Mouse (Mus musculus): Measurements from ENCODE around the gene Nav3. TPM values are rescaled to one million over a fixed set of nuclear protein-coding genes. Genes with fewer than 3 reads are reported as not detected.
A peak's percentile ranks its signal among the peaks of the same experiment; 100 is the strongest.

Gene Nav3
- 0.76 and 0.88 TPM in 2 replicates for polyA plus RNA-seq (2012; rRNA removed)

DNA sequence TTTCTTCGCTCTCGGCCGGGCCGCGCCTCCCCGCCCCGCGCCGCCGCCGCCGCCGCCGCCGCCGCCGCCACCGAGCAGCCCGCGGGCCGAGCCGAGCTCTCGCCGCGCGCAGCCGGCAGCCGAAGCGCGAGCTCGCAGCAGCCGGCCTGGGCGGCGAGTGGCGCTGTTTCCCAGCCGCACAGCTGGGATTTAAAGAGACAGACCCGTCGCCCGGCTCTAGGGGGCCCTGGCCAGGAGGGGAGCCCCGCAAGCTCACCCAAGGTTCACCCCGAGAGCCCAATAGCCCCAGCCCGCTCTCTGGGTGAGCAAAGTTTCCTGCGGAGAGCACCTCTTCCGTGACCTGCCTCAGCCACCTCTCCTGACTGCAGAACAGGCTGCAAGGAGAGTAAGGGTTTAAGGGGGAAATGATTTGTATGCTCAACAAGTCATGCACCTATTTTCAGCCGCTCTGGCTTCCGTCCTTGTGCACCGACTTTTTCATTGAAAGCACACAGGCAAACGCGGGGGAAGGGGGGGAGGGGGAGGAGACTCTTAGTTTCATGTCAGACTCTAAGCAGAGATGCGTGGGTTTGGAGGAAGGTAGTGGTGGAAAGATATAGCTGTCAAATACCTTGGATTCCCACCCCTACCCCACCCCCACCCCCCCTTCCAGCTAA is at the start of gene Nav3:
Gene Nav3, minus strand, starts transcription at position 367 of the 656 bp plus-strand sequence.
- DNase-seq (ENCODE audit: low spot score) = peak; percentile 38

- DNase-seq (ENCODE audit: low spot score) = no peak
These were observed 29.3 kb upstream of the Nav3 start for GRCm38 (mm10) chr10:110485306-110485705.

DNA sequence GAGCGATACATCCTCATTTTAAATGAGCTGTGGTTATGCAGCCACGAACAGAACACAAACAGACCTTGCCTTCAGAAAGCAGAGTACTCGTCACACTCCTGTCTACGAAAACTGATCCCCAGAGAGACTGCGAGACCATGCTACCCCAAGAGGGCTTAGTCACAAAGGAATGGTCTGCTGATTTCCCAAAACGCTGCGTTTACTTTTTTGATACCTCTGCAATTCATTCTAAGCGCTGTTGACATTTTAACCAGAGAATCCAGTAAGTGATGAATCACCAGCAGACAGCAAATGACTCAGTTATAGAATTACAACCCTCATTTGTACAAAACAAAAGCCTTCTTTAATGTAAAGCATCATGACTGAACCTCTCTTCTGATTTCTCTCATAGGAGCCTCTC is 28.8 kb upstream of the Nav3 start:
- no peak for DNase-seq (ENCODE audit: low spot score)

- no peak for DNase-seq (ENCODE audit: low spot score)
These were observed 23.2 kb upstream of the Nav3 start for GRCm38 (mm10) chr10:110479189-110479588.

DNA sequence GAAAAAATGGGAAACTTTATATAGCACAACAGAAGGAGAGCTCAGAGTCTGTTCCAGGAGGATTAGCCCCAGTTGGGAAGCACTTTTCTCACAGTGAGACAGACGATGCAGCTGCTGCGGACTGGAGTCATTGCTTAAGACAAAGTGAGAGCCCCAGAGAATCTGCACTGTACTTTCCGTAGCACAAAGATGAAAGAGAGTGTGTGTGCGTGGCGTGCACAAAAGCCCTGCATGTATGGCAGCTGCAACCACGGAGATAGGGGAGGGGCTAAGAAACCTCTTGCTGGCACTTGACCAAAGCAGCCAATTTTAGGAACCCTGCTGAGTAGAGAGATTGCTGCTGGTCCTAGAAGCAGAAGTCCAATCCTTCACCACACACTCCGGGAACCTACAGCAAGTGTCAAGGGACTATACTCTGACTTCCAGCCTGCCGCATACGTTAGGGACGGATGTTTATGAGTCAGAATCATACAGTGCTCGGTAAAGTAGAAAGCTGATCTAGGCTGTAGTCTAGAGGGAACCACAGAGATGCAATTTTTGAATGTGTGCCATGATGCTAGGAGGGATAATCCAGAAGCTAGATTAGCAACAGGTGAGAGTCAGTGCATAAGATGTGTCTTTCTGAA is 21.8 kb upstream of the Nav3 start:
- DNase-seq (ENCODE audit: low spot score) = no peak

DNA sequence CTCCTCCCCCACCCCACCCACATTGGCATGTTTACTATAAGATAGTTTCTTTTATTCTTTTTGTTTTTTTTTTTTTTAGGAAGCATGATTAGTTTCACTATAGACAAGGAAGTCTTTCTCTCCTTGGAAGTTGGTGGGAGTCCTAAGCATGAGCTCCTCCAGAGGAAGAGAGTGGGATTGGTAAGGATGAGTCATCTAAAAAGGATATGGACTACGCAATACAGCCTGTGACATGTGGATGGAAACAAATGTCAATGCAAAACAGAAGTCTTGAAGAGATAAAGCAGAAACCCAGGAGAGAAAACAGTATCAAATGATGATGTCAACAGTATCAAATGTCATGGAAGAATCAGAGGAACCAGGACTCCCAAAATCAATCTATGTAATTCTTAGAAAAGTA is 18.1 kb upstream of the Nav3 start:
- no peak for DNase-seq (ENCODE audit: low spot score)

GRCm38 (mm10) chr10:110469445-110469844 is 13.4 kb upstream of the Nav3 start:
- no peak for DNase-seq (ENCODE audit: low spot score)

- no peak for DNase-seq (ENCODE audit: low spot score)
These were observed 754 bp downstream of the Nav3 start for GRCm38 (mm10) chr10:110455063-110455837.

- no peak for DNase-seq (ENCODE audit: low spot score)
These were observed 2.4 kb downstream of the Nav3 start for GRCm38 (mm10) chr10:110453566-110453965.

- no peak for DNase-seq (ENCODE audit: low spot score)
These were observed 15.6 kb downstream of the Nav3 start for GRCm38 (mm10) chr10:110440396-110440795.

DNA sequence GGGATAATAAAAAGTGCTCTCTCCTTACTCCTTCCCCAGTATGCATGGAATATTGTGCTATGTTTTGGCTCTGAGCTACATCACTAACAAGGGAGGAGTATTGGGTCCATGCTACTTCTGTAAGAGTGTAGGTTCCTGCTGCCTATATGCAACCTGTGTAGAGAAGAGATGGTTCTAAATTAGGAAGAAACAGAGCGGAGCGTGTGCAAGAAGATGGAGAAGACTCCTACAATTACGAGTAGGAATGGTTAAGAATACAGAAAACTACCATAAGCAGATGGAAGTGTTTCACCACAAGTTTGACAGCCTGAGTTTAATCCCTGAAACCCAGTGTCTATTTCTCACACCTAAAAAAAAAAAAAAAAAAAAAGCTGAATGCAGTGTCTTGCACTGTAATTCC is 24.9 kb downstream of the Nav3 start:
- DNase-seq (ENCODE audit: low spot score) = no peak

DNA sequence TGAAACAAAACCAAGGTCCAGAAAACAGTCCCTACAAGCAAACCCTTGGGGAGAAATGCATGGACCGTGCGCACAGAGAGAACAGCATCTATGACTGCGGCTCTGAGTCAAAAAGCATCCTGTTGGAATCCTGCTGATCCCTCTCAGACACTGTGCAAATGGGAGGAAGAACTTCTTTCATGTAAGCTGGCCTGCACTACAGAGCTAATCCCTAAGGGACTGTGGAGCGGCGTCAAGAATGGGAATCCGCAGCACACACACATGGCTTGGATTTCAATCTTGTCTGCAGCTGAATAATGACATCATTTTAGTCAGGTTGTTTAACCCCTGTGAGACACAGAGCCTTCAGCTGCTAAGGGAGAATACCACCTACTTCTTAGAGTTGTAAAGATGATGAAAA is 26.4 kb downstream of the Nav3 start:
- no peak for DNase-seq (ENCODE audit: low spot score)

- no peak for DNase-seq (ENCODE audit: low spot score)
These were observed 27.0 kb downstream of the Nav3 start for GRCm38 (mm10) chr10:110429052-110429451.

- no peak for DNase-seq (ENCODE audit: low spot score)
These were observed 34.5 kb downstream of the Nav3 start for GRCm38 (mm10) chr10:110421533-110421932.

DNA sequence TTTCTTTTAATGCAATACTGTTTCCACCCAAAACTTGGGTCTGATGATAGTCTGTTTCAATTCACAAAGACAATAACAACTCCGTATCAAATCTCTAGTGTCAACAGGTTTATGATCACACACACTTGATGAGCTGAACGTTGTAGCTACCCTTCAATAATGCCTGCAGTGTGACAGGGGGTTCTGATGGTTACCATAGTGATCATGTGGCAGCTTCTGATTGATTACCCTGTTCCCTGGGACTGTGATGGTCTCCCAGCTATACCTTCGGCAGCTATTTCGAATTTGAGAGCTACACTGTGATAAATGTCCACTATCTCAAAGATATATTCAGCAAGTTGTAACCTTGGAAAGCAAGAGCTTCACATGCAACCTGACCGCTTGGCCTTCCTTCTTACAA is 39.0 kb downstream of the Nav3 start:
- no peak for DNase-seq (ENCODE audit: low spot score)

DNA sequence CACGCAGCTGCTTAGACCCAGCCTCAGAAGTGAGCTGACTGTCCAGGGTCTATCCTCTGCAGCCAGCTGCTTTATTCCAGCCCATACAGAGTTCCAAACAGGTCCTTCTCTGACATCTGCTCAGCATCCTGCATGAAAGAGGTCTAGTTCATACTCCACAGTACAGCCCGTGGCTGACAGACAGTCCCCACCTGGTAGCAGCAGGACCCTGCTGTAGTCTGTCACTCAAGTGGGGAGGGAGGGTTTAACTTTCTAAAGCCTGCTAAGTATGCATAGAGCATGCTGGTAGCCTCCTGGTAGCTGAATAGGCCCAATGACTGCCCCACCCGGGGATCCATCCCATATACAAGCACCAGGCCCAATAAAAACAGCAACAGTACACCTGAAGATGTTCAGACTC is 40.4 kb downstream of the Nav3 start:
- no peak for DNase-seq (ENCODE audit: low spot score)

GRCm38 (mm10) chr10:110413281-110413897 is 42.6 kb downstream of the Nav3 start:
- no peak for DNase-seq (ENCODE audit: low spot score)

- DNase-seq (ENCODE audit: low spot score) = no peak
These were observed 53.1 kb downstream of the Nav3 start for GRCm38 (mm10) chr10:110402950-110403349.

- DNase-seq (ENCODE audit: low spot score) = no peak
These were observed 55.4 kb downstream of the Nav3 start for GRCm38 (mm10) chr10:110400642-110401041.

GRCm38 (mm10) chr10:110398643-110399042 is 57.4 kb downstream of the Nav3 start:
- DNase-seq (ENCODE audit: low spot score) = no peak

DNA sequence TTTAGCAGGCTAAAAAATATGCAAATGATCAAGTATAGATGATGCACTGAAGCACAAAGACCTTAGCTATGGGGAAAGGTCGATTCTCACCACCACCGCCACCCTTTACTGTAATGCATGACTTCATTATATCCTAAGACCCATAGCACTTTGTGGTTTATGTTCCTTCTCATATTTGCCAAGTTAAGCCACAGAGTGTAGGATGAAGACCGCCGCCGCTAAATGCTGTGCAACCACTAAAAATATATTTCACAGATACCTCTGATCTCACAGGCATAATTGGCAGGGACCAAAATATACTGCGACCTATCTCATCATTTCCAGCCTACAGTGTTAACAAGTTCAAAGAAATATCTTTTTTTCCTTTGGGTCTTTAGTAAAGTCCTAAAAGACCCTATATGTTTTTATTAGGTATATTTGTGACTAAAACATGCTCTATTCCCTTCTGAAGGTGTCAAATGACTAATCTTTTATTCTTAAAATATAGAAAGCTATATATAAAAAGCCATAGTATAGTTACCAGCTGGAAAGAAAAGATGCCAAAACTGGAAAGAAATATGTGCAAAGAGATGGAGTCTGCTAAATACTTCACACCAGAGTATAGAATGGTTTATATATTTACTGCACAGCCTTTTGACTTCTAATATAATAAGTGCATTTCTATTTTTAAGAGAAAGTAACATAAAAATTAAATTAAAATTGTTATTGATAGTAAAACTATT is 69.4 kb downstream of the Nav3 start:
- no peak for DNase-seq (ENCODE audit: low spot score)

Data from urinary bladder, adult 2 months (tissue).